Mouse (Mus musculus): Measurements from ENCODE around the gene Fam71e2. TPM values are rescaled to one million over a fixed set of nuclear protein-coding genes. Genes with fewer than 3 reads are reported as not detected.

The Fam71e2 gene
- polyA plus RNA-seq, 1 experiment from 2014 or later: not detected

- no peak overlapping the region for H3K4me3 ChIP-seq (ENCODE audit: low read depth, low read length)
- H3K4me2 ChIP-seq: no peak overlapping the region
- 58% methylated on average over 1 of the region's 1 CpGs for WGBS
- no peak overlapping the region for H3K27ac ChIP-seq (ENCODE audit: low read depth, low read length)
- no peaks in the 10 kb centered on the region for H3K36me3 ChIP-seq (ENCODE audit: control insufficient read depth, insufficient read depth, low read length)
- H3K9ac ChIP-seq (ENCODE audit: low read length): no peak overlapping the region
- no peaks in the 10 kb centered on the region for H3K9me3 ChIP-seq (ENCODE audit: control insufficient read depth, low read length)
- no peak for DNase-seq (ENCODE audit: low spot score, missing footprints)
- H3K27me3 ChIP-seq (ENCODE audit: control insufficient read depth, insufficient read depth, low read length): no peaks in the 10 kb centered on the region
- H3K4me1 ChIP-seq (ENCODE audit: control insufficient read depth, insufficient read depth, low read length): no peaks in the 10 kb centered on the region
- no peak for ATAC-seq (ENCODE audit: low FRiP score)
These were observed 11.4 kb downstream of the Fam71e2 start for GRCm38 (mm10) chr7:4759670-4760069.

DNA sequence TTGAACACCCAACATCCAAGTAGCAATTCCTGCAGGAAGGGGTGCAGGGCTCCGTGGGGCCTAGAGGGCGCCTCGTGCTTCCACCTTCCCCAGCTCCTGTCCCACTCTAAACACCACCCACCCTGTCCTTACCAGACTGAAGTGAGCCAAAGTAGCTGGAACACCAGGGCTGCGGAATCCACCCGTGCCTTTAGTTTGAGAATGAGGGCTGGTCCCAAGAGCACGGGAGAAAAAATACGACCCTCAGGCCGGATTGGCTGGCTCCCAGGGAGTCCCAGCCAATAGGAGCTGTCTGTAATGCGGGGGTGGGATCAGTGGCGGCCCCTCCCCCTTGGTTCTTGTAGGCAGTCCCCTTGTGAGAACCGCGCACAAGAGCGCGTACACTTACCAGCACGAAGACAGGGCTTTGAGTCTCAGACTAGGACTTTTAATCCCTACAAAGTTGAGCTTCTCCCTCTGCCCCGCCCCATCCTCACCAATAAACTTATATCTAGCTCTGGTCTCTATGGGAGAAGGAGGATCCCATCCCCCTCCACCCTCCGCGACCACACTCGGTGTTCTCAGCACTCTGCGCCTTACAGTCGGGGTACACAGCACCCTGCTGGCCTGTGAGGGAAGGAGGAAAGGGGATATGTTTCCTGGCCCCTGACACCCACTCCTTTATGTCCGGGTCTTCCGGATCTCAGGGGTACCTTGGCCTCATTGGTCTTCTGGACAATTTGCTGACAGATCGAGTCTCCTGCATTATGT, 18.1 kb downstream of the Fam71e2 start, which contains the start of gene Cox6b2:
Gene Cox6b2, minus strand, starts transcription at position 274 of the 750 bp plus-strand sequence.
- WGBS: 4% methylated on average over 24 of the region's 24 CpGs
- no peaks in the 10 kb centered on the region for H3K9me3 ChIP-seq (ENCODE audit: control insufficient read depth, low read length)
- no peaks in the 10 kb centered on the region for H3K36me3 ChIP-seq (ENCODE audit: control insufficient read depth, insufficient read depth, low read length)
- H3K27me3 ChIP-seq (ENCODE audit: control insufficient read depth, insufficient read depth, low read length): no peaks in the 10 kb centered on the region
- peak within 1 kb of the TSS; percentile 30 for H3K4me3 ChIP-seq (ENCODE audit: low read depth, low read length)
- peak; percentile 98 for DNase-seq (ENCODE audit: low spot score, missing footprints)
- no peak within 1 kb of the TSS for H3K27ac ChIP-seq (ENCODE audit: low read depth, low read length)
- H3K9ac ChIP-seq (ENCODE audit: low read length): peak within 1 kb of the TSS; percentile 51
- H3K4me1 ChIP-seq (ENCODE audit: control insufficient read depth, insufficient read depth, low read length): peaks cover 12% of the 10 kb centered on the region
- H3K4me2 ChIP-seq: peak within 1 kb of the TSS; percentile 51
- peak; percentile 94 for ATAC-seq (ENCODE audit: low FRiP score)

DNA sequence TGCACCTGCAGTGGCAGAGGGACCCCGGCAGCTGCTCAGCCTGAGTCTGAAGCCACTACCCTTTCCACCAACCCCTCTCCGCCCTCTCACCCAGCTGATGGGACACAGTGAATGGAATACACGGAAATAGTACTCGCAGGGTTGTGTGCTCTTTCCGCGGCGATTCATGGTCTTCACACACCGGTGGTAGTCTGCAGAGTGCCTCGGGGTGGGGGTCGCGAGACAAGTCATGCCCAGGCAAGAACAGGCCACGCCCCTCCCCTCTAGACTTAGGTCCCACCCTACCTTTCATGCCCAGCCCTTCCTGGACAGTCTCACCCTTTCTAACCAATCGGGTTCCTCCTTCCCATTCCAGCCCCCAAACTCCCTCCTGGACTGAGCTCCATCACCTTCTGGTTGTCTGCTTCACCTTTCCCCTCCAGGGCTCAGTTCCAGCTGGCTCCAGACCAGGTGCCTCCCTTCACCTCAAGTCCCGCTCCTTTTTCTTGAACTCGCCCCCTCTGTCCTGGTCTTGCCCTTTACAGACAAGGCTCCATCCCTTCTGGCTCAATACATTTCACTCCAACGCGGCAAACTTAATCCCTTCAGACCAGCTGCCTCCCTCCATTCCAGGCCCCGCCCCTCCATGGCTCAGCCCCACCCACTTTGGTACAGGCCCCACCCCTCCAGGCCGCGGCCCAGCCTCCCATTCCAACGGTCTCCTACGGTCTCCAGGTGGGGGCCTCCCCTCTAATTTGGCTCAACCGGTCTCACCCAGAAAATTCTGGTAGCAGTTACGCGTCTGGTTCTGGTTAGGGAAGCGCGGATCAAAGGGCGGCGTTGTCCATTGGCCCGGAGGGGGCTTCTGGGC, 18.9 kb downstream of the Fam71e2 start:
- peaks cover 12% of the 10 kb centered on the region for H3K4me1 ChIP-seq (ENCODE audit: control insufficient read depth, insufficient read depth, low read length)
- DNase-seq (ENCODE audit: low spot score, missing footprints): no peak
- H3K36me3 ChIP-seq (ENCODE audit: control insufficient read depth, insufficient read depth, low read length): no peaks in the 10 kb centered on the region
- peak overlapping the region; percentile 30 for H3K4me3 ChIP-seq (ENCODE audit: low read depth, low read length)
- peak; percentile 82 for ATAC-seq (ENCODE audit: low FRiP score)
- H3K9ac ChIP-seq (ENCODE audit: low read length): peak overlapping the region; percentile 49
- H3K4me2 ChIP-seq: peak overlapping the region; percentile 51
- 2% methylated on average over 30 of the region's 30 CpGs for WGBS
- no peaks in the 10 kb centered on the region for H3K9me3 ChIP-seq (ENCODE audit: control insufficient read depth, low read length)
- H3K27me3 ChIP-seq (ENCODE audit: control insufficient read depth, insufficient read depth, low read length): no peaks in the 10 kb centered on the region
- no peak overlapping the region for H3K27ac ChIP-seq (ENCODE audit: low read depth, low read length)

- no peak for DNase-seq (ENCODE audit: low spot score, missing footprints)
- no peaks in the 10 kb centered on the region for H3K9me3 ChIP-seq (ENCODE audit: control insufficient read depth, low read length)
- no peak for ATAC-seq (ENCODE audit: low FRiP score)
These were observed 21.9 kb downstream of the Fam71e2 start for GRCm38 (mm10) chr7:4749169-4749568.

GRCm38 (mm10) chr7:4748321-4748720, 22.8 kb downstream of the Fam71e2 start:
- H3K27me3 ChIP-seq (ENCODE audit: control insufficient read depth, insufficient read depth, low read length): no peaks in the 10 kb centered on the region
- DNase-seq (ENCODE audit: low spot score, missing footprints) (no peak), ATAC-seq (ENCODE audit: low FRiP score) (no peak)
- H3K9ac ChIP-seq (ENCODE audit: low read length): no peak overlapping the region
- no peak overlapping the region for H3K4me3 ChIP-seq (ENCODE audit: low read depth, low read length)
- no peaks in the 10 kb centered on the region for H3K9me3 ChIP-seq (ENCODE audit: control insufficient read depth, low read length)
- 79% methylated on average over 4 of the region's 4 CpGs for WGBS
- no peaks in the 10 kb centered on the region for H3K36me3 ChIP-seq (ENCODE audit: control insufficient read depth, insufficient read depth, low read length)
- no peak overlapping the region for H3K4me2 ChIP-seq
- H3K4me1 ChIP-seq (ENCODE audit: control insufficient read depth, insufficient read depth, low read length): peaks cover 12% of the 10 kb centered on the region
- no peak overlapping the region for H3K27ac ChIP-seq (ENCODE audit: low read depth, low read length)

More at GRCm38 (mm10) chr7:4749169-4749568, 21.9 kb downstream of the Fam71e2 start:
- H3K9ac ChIP-seq (ENCODE audit: low read length): no peak overlapping the region
- H3K27me3 ChIP-seq (ENCODE audit: control insufficient read depth, insufficient read depth, low read length): no peaks in the 10 kb centered on the region
- H3K36me3 ChIP-seq (ENCODE audit: control insufficient read depth, insufficient read depth, low read length): no peaks in the 10 kb centered on the region
- H3K4me3 ChIP-seq (ENCODE audit: low read depth, low read length): no peak overlapping the region
- H3K4me2 ChIP-seq: no peak overlapping the region
- peaks cover 12% of the 10 kb centered on the region for H3K4me1 ChIP-seq (ENCODE audit: control insufficient read depth, insufficient read depth, low read length)
- whole genome bisulfite sequencing: 80% methylated on average over 2 of the region's 2 CpGs
- no peak overlapping the region for H3K27ac ChIP-seq (ENCODE audit: low read depth, low read length)

DNA sequence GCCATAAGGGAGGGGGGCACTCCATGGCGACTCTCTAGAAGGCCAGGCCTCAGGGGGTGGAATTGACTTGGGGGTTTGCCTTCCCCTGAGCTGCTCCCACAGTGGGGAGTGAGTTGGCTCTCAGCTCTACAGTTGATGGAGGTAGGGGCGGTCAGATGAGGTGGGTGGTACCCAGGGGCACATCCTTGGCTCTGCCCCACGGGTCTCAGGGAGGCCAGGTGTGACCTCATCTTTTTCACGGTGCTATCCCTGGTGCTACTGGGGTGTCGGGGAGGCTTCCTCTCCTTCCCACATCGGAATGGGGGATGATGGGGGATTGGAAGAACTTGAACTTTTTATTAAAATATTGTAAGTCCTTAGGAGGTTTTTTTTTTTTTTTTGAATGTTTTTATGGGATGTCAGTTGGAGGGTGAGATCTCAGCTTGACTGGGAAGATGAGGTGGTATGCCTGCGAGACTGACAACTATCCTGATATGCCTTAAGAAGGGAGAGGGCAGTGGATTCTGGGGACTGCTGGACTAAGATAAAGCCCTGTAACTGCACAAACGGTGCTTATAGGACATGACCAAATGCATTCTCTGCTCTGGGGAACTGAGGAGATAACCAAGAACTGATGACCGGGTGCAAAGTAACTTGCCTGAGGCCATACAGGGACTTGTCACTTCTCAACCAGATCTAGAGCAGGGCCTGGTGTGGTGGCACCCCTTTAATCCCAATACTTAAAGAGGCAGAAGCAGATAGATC, 23.8 kb downstream of the Fam71e2 start:
- no peaks in the 10 kb centered on the region for H3K27me3 ChIP-seq (ENCODE audit: control insufficient read depth, insufficient read depth, low read length)
- WGBS: 78% methylated on average over 9 of the region's 9 CpGs
- DNase-seq (ENCODE audit: low spot score, missing footprints): no peak
- no peak overlapping the region for H3K4me2 ChIP-seq
- no peak overlapping the region for H3K27ac ChIP-seq (ENCODE audit: low read depth, low read length)
- no peak for ATAC-seq (ENCODE audit: low FRiP score)
- H3K4me3 ChIP-seq (ENCODE audit: low read depth, low read length): no peak overlapping the region
- no peaks in the 10 kb centered on the region for H3K36me3 ChIP-seq (ENCODE audit: control insufficient read depth, insufficient read depth, low read length)
- H3K9ac ChIP-seq (ENCODE audit: low read length): no peak overlapping the region
- peaks cover 6% of the 10 kb centered on the region for H3K4me1 ChIP-seq (ENCODE audit: control insufficient read depth, insufficient read depth, low read length)
- no peaks in the 10 kb centered on the region for H3K9me3 ChIP-seq (ENCODE audit: control insufficient read depth, low read length)

- no peaks in the 10 kb centered on the region for H3K9me3 ChIP-seq (ENCODE audit: control insufficient read depth, low read length)
- 86% methylated on average over 22 of the region's 22 CpGs for WGBS
- H3K36me3 ChIP-seq (ENCODE audit: control insufficient read depth, insufficient read depth, low read length): no peaks in the 10 kb centered on the region
- H3K4me3 ChIP-seq (ENCODE audit: low read depth, low read length): no peak overlapping the region
- DNase-seq (ENCODE audit: low spot score, missing footprints) (no peak), ATAC-seq (ENCODE audit: low FRiP score) (no peak)
- no peak overlapping the region for H3K4me2 ChIP-seq
- no peaks in the 10 kb centered on the region for H3K27me3 ChIP-seq (ENCODE audit: control insufficient read depth, insufficient read depth, low read length)
- peaks cover 9% of the 10 kb centered on the region for H3K4me1 ChIP-seq (ENCODE audit: control insufficient read depth, insufficient read depth, low read length)
- H3K27ac ChIP-seq (ENCODE audit: low read depth, low read length): no peak overlapping the region
- H3K9ac ChIP-seq (ENCODE audit: low read length): no peak overlapping the region
These were observed 24.6 kb downstream of the Fam71e2 start for GRCm38 (mm10) chr7:4746326-4746980.

DNA sequence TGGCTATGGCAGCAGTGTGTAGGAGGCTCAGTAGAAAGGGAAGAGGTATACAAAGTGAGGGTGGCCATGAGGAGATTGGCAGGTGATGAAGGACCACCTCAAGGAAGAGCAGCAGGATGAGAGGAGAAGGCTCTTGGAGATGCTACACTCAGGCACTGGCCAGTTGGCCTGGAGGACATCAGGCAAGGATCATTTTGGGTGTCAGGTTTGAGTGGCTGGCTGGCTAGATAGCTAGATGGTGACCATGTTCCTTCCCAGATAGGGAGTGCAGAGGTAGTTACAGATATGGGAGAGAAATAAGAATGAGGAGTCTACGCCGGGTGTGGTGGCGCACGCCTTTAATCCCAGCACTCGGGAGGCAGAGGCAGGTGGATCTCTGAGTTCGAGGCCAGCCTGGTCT, 26.2 kb downstream of the Fam71e2 start:
- Histone ChIP-seq H3K4me2 (no peak overlapping the region), H3K27me3 (ENCODE audit: control insufficient read depth, insufficient read depth, low read length) (no peaks in the 10 kb centered on the region), H3K9ac (ENCODE audit: low read length) (no peak overlapping the region), H3K4me1 (ENCODE audit: control insufficient read depth, insufficient read depth, low read length) (peaks cover 19% of the 10 kb centered on the region), H3K27ac (ENCODE audit: low read depth, low read length) (no peak overlapping the region), H3K4me3 (ENCODE audit: low read depth, low read length) (no peak overlapping the region), H3K36me3 (ENCODE audit: control insufficient read depth, insufficient read depth, low read length) (no peaks in the 10 kb centered on the region), H3K9me3 (ENCODE audit: control insufficient read depth, low read length) (no peaks in the 10 kb centered on the region)
- DNase-seq (ENCODE audit: low spot score, missing footprints) (no peak), ATAC-seq (ENCODE audit: low FRiP score) (no peak)
- WGBS: 97% methylated on average over 6 of the region's 6 CpGs

Measured in midbrain, embryonic 11.5 days (tissue).